Mouse (Mus musculus): Measurements from ENCODE around the gene Tpp2.
"Not testable (repeated sequence)": the region's sequence is repeated elsewhere in the genome, so short reads cannot be mapped to it uniquely, and the experiment has no call there.

Gene Tpp2

DNA sequence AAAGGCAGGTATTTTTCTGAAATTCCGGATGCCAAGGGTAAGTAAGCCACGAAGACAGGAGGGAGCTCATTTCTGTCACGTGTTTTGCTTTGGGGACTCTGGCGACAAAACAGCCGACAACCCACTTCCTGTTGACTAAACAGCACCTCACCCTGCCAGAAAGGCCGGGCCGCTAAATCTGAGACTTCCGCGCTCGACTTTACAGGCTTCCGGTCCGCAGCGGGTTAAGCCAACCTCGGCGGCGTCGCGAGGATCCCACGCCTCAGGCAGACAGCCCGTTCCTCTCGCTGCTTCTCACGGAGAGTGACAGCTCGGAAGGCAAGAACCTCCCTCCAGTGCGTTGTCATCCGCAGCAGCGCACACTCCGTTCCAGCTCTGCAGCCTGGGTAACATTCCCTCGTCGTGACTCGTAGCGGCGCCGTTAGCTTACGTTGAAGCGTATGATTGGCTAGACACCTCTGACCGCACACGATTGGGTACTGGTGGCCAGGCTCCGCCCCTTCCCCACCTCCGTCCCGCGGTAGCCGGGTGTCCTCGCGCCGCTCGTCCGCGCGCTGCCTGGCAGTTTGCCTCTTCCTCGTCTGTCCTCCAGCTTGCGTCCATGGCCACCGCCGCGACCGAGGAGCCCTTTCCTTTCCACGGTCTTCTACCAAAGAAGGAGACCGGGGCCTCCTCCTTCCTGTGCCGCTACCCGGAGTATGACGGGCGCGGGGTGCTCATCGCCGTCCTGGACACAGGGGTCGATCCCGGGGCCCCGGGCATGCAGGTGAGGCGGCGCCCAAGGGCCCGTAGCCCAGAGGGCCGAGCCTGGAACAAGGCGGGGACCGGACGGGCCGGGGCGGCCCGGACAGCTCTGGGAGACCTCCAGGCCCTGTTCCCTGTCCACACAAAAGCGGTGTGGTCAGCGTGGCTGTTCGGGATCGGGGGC lies at the start of gene Tpp2:
TSS of gene Tpp2 (plus strand) at position 160 of the 928 bp plus-strand sequence.
- Histone ChIP-seq H3K9me3 (ENCODE audit: low read length) (no peaks in the 10 kb centered on the region), H3K4me1 (replicated peaks; ENCODE audit: low read depth, low read length) (peaks cover 31% of the 10 kb centered on the region), H3K36me3 (ENCODE audit: insufficient read depth, low read length) (peaks cover 3% of the 10 kb centered on the region; the same call in 1 of the 2 replicates), H3K27me3 (ENCODE audit: insufficient read depth, low read length) (no peaks in the 10 kb centered on the region), H3K4me3 (replicated peaks; ENCODE audit: low read length) (peak within 1 kb of the TSS; percentile 100)
- no peak for TF ChIP-seq CTCF (conservative IDR thresholded peaks at IDR 0.05; ENCODE audit: low read length)
- no peak; the same call in 1 of the 2 replicates for TF ChIP-seq NANOG (IDR thresholded peaks at IDR 0.05; ENCODE audit: borderline replicate concordance, low read length)
- no peak for TF ChIP-seq POU5F1 (IDR thresholded peaks at IDR 0.05; ENCODE audit: borderline replicate concordance, low read length)

DNA sequence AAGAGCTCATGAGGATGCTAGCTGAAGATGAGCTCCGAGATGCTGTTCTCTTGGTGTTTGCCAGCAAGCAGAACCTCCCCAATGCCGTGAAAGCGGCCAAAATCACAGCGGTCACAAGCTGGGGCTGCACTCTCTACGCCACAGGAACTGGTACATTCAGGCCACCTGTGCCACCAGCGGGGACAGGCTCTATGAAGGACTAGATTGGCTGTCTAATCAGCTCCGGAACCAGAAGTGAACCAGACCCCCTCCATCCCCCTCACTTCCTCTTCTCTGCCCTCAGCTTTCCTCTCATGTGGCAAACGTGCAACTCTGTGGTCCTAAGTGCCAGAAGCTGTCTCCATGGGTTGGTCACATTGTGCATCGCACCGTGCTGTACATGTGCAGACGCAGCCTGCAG lies 45.1 kb upstream of the Tpp2 start:
- peak overlapping the region; percentile 23; the same call in 1 of the 2 replicates for H3K4me3 ChIP-seq (replicated peaks; ENCODE audit: low read length)
- H3K36me3 ChIP-seq (ENCODE audit: insufficient read depth, low read length); H3K9me3 ChIP-seq (ENCODE audit: low read length); H3K4me1 ChIP-seq (replicated peaks; ENCODE audit: low read depth, low read length); H3K27me3 ChIP-seq (ENCODE audit: insufficient read depth, low read length): not testable (repeated sequence)

DNA sequence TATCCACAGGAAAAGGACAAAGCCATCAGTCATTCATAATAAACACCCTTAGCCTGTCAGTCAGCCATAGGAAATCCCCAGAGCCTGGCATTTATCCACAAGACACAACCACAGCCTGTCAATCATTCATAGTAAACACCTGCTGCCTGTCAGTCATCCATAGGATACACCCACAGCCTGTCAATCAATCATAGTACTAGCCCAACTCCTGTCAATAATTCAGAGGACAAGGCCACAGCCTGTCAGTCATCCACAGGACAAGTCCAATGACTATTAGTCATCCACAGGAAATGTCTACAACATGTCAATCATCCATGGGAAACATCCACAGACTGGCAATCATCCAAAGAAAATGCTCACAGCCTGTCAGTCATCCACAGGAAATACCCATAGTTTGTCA lies 37.7 kb upstream of the Tpp2 start:
- TF ChIP-seq CTCF (conservative IDR thresholded peaks at IDR 0.05; ENCODE audit: low read length) (no peak), NANOG (IDR thresholded peaks at IDR 0.05; ENCODE audit: borderline replicate concordance, low read length) (no peak), POU5F1 (IDR thresholded peaks at IDR 0.05; ENCODE audit: borderline replicate concordance, low read length) (no peak)
- peaks cover 30% of the 10 kb centered on the region for H3K4me1 ChIP-seq (replicated peaks; ENCODE audit: low read depth, low read length)
- H3K27me3 ChIP-seq (ENCODE audit: insufficient read depth, low read length): no peaks in the 10 kb centered on the region
- H3K9me3 ChIP-seq (ENCODE audit: low read length): no peaks in the 10 kb centered on the region
- H3K4me3 ChIP-seq (replicated peaks; ENCODE audit: low read length): no peak overlapping the region
- H3K36me3 ChIP-seq (ENCODE audit: insufficient read depth, low read length): no peaks in the 10 kb centered on the region

DNA sequence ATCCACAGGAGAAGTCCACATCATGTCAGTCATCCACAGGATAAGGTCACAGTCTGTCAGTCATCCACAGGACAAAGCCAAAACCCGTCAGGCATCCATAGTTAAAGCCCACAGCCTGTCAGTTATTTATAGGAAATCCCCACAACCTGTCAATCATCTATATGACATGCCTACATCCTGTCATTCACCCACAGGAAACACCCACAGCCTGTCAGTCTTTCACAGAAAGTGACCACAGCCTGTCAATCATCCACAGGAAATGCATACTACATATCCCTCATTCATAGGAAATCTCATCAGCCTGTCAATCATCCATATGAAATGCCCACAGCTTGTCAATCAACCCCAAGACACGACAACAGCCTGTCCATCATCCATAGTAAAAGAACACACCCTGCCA lies 36.3 kb upstream of the Tpp2 start:
- Histone ChIP-seq H3K9me3 (ENCODE audit: low read length) (no peaks in the 10 kb centered on the region), H3K27me3 (ENCODE audit: insufficient read depth, low read length) (peaks cover 3% of the 10 kb centered on the region; the same call in 1 of the 2 replicates), H3K4me1 (replicated peaks; ENCODE audit: low read depth, low read length) (peaks cover 38% of the 10 kb centered on the region), H3K4me3 (replicated peaks; ENCODE audit: low read length) (no peak overlapping the region), H3K36me3 (ENCODE audit: insufficient read depth, low read length) (no peaks in the 10 kb centered on the region)
- TF ChIP-seq NANOG (IDR thresholded peaks at IDR 0.05; ENCODE audit: borderline replicate concordance, low read length) (no peak), CTCF (conservative IDR thresholded peaks at IDR 0.05; ENCODE audit: low read length) (no peak), POU5F1 (IDR thresholded peaks at IDR 0.05; ENCODE audit: borderline replicate concordance, low read length) (no peak)

DNA sequence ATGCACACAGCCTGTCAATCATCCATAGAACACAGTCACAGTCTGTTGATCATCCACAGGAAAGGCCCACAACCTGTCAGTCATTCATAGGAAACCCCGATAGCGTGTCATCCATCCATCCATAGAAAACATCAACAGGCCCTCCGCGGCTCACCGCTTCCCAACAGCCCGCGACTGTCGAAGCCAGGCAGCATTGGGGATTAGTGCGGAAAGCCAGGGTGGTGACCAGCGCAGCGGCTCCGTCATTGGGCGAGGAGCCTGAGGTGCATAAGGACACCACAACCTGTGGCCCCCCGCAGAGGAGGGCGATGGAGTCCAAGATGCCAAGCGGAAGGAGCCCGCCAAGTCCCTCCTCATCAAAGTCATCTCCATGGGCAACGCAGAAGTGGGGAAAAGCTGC lies 35.5 kb upstream of the Tpp2 start:
- H3K27me3 ChIP-seq (ENCODE audit: insufficient read depth, low read length): peaks cover 3% of the 10 kb centered on the region; the same call in 1 of the 2 replicates
- TF ChIP-seq CTCF (conservative IDR thresholded peaks at IDR 0.05; ENCODE audit: low read length) (no peak), POU5F1 (IDR thresholded peaks at IDR 0.05; ENCODE audit: borderline replicate concordance, low read length) (no peak), NANOG (IDR thresholded peaks at IDR 0.05; ENCODE audit: borderline replicate concordance, low read length) (no peak)

DNA sequence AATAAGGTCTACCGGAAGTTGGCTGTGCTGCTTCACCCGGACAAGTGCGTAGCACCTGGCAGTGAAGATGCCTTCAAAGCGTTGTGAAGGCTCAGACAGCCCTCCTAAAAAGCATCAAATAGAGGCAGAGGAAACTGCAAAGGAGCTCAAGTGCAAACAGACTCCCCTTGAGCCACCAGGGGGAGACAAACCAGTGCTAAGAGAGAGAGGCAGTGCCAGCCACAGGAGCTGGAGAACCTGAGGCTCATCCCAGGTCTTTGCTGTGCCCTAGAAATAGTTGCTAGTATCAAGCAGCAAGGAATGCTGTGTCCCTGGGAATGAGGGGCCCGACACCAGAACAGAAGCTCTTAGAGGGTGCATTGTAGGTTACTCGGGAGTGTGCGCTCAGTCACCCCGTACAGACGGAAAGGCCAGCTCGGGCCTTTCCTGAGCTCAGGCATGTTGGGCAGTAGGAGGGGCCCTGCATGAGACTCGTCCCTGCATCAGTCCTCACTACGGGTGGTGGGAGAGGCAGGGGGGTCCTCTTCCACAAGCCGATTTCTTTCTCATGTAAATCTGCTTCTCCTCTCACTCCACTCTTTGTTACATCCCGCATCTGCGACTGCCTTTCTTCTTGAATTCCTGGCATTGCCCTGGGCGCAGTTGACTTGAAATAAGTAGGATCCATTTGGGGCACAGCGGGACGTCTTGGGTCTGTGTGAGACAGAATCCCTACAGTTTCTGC lies 34.3 kb upstream of the Tpp2 start:
- H3K9me3 ChIP-seq (ENCODE audit: low read length): peaks cover 11% of the 10 kb centered on the region
- H3K27me3 ChIP-seq (ENCODE audit: insufficient read depth, low read length): peaks cover 3% of the 10 kb centered on the region; the same call in 1 of the 2 replicates
- no peaks in the 10 kb centered on the region for H3K36me3 ChIP-seq (ENCODE audit: insufficient read depth, low read length)
- H3K4me3 ChIP-seq (replicated peaks; ENCODE audit: low read length): peak overlapping the region; percentile 45
- H3K4me1 ChIP-seq (replicated peaks; ENCODE audit: low read depth, low read length): peaks cover 38% of the 10 kb centered on the region
- peak; percentile 79 for TF ChIP-seq CTCF (conservative IDR thresholded peaks at IDR 0.05; ENCODE audit: low read length)
- no peak for TF ChIP-seq NANOG (IDR thresholded peaks at IDR 0.05; ENCODE audit: borderline replicate concordance, low read length)
- TF ChIP-seq POU5F1 (IDR thresholded peaks at IDR 0.05; ENCODE audit: borderline replicate concordance, low read length): 0 out of 2 replicates have a peak, but pooled peaks have one; percentile 16

More for the DNA sequence above, 35.5 kb upstream of the Tpp2 start:
- H3K9me3 ChIP-seq (ENCODE audit: low read length): no peaks in the 10 kb centered on the region
- H3K4me3 ChIP-seq (replicated peaks; ENCODE audit: low read length): peak overlapping the region; percentile 33
- H3K36me3 ChIP-seq (ENCODE audit: insufficient read depth, low read length): no peaks in the 10 kb centered on the region
- H3K4me1 ChIP-seq (replicated peaks; ENCODE audit: low read depth, low read length): peaks cover 38% of the 10 kb centered on the region

DNA sequence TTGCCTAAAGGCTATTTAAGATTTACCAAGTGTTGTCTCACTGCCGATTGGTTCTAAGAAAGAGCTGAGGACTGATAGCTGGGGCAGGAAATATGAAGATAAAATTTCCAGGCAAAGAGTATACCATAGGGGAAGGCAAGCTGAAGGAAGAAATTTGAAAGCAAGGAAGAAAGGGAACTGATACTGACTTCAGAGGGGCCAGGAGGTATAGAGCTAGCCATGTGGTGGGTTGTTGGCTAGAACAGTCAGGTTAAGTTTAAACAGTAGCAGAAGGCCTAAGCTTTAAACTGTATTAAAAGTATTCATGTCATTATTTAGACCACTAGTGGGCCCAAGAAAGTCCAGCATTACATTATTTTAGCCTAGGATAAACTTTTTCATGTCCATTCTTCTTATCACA lies 31.0 kb upstream of the Tpp2 start:
- no peak overlapping the region for H3K4me3 ChIP-seq (replicated peaks; ENCODE audit: low read length)
- peaks cover 14% of the 10 kb centered on the region for H3K9me3 ChIP-seq (ENCODE audit: low read length)
- H3K4me1 ChIP-seq (replicated peaks; ENCODE audit: low read depth, low read length): peaks cover 38% of the 10 kb centered on the region
- TF ChIP-seq NANOG (IDR thresholded peaks at IDR 0.05; ENCODE audit: borderline replicate concordance, low read length) (no peak), POU5F1 (IDR thresholded peaks at IDR 0.05; ENCODE audit: borderline replicate concordance, low read length) (no peak), CTCF (conservative IDR thresholded peaks at IDR 0.05; ENCODE audit: low read length) (no peak)
- peaks cover 3% of the 10 kb centered on the region; the same call in 1 of the 2 replicates for H3K27me3 ChIP-seq (ENCODE audit: insufficient read depth, low read length)
- H3K36me3 ChIP-seq (ENCODE audit: insufficient read depth, low read length): no peaks in the 10 kb centered on the region

DNA sequence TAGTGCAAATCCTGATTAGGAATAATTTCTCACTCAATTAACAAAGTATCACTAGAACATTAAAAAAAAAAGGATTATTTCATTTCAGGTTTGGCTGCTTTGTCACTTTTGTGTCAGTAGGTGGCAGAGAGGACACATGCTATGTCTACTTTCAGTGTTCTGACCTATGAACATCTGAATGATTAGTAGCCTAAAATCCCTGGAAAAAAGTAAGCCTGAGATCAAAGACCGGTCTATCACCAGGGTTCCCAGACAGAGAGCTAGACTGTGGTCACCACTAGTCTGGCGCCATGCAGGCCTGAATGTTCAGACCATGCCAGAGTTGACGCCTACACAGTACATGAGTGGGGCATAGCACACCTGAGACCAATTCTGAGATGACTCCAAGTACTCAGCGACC lies 30.6 kb upstream of the Tpp2 start:
- Histone ChIP-seq H3K4me1 (replicated peaks; ENCODE audit: low read depth, low read length) (peaks cover 37% of the 10 kb centered on the region), H3K9me3 (ENCODE audit: low read length) (peaks cover 14% of the 10 kb centered on the region), H3K36me3 (ENCODE audit: insufficient read depth, low read length) (no peaks in the 10 kb centered on the region), H3K4me3 (replicated peaks; ENCODE audit: low read length) (no peak overlapping the region), H3K27me3 (ENCODE audit: insufficient read depth, low read length) (peaks cover 3% of the 10 kb centered on the region; the same call in 1 of the 2 replicates)
- TF ChIP-seq CTCF (conservative IDR thresholded peaks at IDR 0.05; ENCODE audit: low read length): peak; percentile 23; the same call in 1 of the 2 replicates
- TF ChIP-seq POU5F1 (IDR thresholded peaks at IDR 0.05; ENCODE audit: borderline replicate concordance, low read length): no peak
